Mouse (Mus musculus) stomach, postnatal 0 days (tissue): ENCODE results near the gene Fchsd2.

Experiments used
- CTCF ChIP-seq: IDR thresholded peaks from 2 replicates; pipeline ENCODE4 v1.5.1; 2016; ENCODE audit warnings: antibody characterized with exemption, low read depth, mild to moderate bottlenecking, moderate library complexity
- EP300 ChIP-seq: optimal IDR thresholded peaks from 2 replicates; pipeline ENCODE3; 2016; ENCODE audit warnings: antibody characterized with exemption

DNA sequence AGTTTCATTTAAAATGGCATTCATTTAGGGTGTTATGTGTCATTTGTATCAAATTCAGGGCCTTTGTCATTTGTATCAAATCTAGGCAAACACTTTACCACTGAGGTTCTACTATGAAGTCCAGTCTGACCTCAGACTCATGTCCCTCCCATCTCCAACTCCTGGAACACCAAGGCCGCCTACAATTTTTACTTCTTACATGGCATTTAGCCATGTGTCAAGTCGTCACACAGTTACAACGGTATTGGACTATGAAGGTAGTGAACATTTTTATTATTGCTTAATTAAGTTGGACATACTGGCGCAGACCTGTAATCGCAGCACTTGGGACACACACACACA lies 217.3 kb downstream of the Fchsd2 start:
- TF ChIP-seq EP300 (no peak), CTCF (no peak)
